Mouse (Mus musculus): ENCODE measurements around the gene Gprc5c.

The Gprc5c gene

GRCm38 (mm10) chr11:114833166-114833565, 17.8 kb upstream of the Gprc5c start:
- DNase-seq (ENCODE audit: low spot score), result no peak

GRCm38 (mm10) chr11:114843818-114844463, 7.0 kb upstream of the Gprc5c start:
- no peak for DNase-seq (ENCODE audit: low spot score)

- peak; percentile 47 for DNase-seq (ENCODE audit: low spot score)
These were observed 6.3 kb upstream of the Gprc5c start for GRCm38 (mm10) chr11:114844464-114845220.

GRCm38 (mm10) chr11:114846336-114846735, 4.6 kb upstream of the Gprc5c start:
- no peak for DNase-seq (ENCODE audit: low spot score)

- no peak for DNase-seq (ENCODE audit: low spot score)
These were observed 3.9 kb upstream of the Gprc5c start for GRCm38 (mm10) chr11:114847008-114847407.

- DNase-seq (ENCODE audit: low spot score), result no peak
These were observed 1.4 kb upstream of the Gprc5c start for GRCm38 (mm10) chr11:114849572-114849971.

GRCm38 (mm10) chr11:114850066-114850451, 893 bp upstream of the Gprc5c start:
- DNase-seq (ENCODE audit: low spot score), result no peak

GRCm38 (mm10) chr11:114851269-114851607, 286 bp downstream of the Gprc5c start:
- DNase-seq (ENCODE audit: low spot score), result peak; percentile 27

- peak; percentile 72 for DNase-seq (ENCODE audit: low spot score)
These were observed 807 bp downstream of the Gprc5c start for GRCm38 (mm10) chr11:114851608-114852310.

- peak; percentile 20 for DNase-seq (ENCODE audit: low spot score)
These were observed 1.6 kb downstream of the Gprc5c start for GRCm38 (mm10) chr11:114852311-114853173.

- DNase-seq (ENCODE audit: low spot score), result no peak
These were observed 2.4 kb downstream of the Gprc5c start for GRCm38 (mm10) chr11:114853174-114853838.

- DNase-seq (ENCODE audit: low spot score), result no peak
These were observed 3.6 kb downstream of the Gprc5c start for GRCm38 (mm10) chr11:114854581-114854980.

GRCm38 (mm10) chr11:114856125-114856524, 5.2 kb downstream of the Gprc5c start:
- DNase-seq (ENCODE audit: low spot score), result no peak

GRCm38 (mm10) chr11:114858641-114859040, 7.7 kb downstream of the Gprc5c start:
- DNase-seq (ENCODE audit: low spot score), result no peak

GRCm38 (mm10) chr11:114861057-114861456, 10.1 kb downstream of the Gprc5c start:
- DNase-seq (ENCODE audit: low spot score), result no peak

GRCm38 (mm10) chr11:114862687-114863086, 11.7 kb downstream of the Gprc5c start:
- no peak for DNase-seq (ENCODE audit: low spot score)

- DNase-seq (ENCODE audit: low spot score), result no peak
These were observed 13.0 kb downstream of the Gprc5c start for GRCm38 (mm10) chr11:114863918-114864420.

- DNase-seq (ENCODE audit: low spot score), result no peak
These were observed 15.0 kb downstream of the Gprc5c start for GRCm38 (mm10) chr11:114865999-114866398.

- no peak for DNase-seq (ENCODE audit: low spot score)
These were observed 15.8 kb downstream of the Gprc5c start for GRCm38 (mm10) chr11:114866486-114867360.
